ENCODE assay signal across 9 mouse cellular contexts in genomic region chr3:100359036-100359435, GRCm38 (mm10).
DNase-seq lines count a peak whose midpoint lies in the region; ATAC-seq and TF ChIP-seq lines count a peak whose summit lies in the region.
"Had no signal": no experiment of that assay in that cellular context is flagged by ENCODE, and none has a peak within 500 bp of the region (broad histone marks: within the 10 kb centered on the region; RNA-seq: fewer than 3 reads in every experiment).

No protein-coding gene starts in this region.

- H3K4me3 ChIP-seq in E14TG2a.4 (replicated peaks; ENCODE audit: low read length) = no peak overlapping the region
- 0 out of 2 replicates have a peak overlapping the region, but pooled peaks have one; percentile 17 for H3K4me3 ChIP-seq in forebrain, embryonic 13.5 days
- H3K4me3 ChIP-seq in hindbrain, embryonic 12.5 days = peak overlapping the region; percentile 12; the same call in 1 of the 2 replicates
- 0 out of 2 replicates have a peak overlapping the region, but pooled peaks have one; percentile 14 for H3K4me3 ChIP-seq in lung, embryonic 14.5 days (ENCODE audit: low read depth, low read length)

- peak; percentile 93 for ATAC-seq in forebrain, embryonic 13.5 days
- peak; percentile 79 for ATAC-seq in hindbrain, embryonic 12.5 days (ENCODE audit: low FRiP score)
- ATAC-seq in lung, embryonic 14.5 days (ENCODE audit: insufficient read depth) = peak; percentile 87

- no peaks in the 10 kb centered on the region for H3K4me1 ChIP-seq in E14TG2a.4 (replicated peaks; ENCODE audit: low read depth, low read length)
- peaks cover 2% of the 10 kb centered on the region; the same call in 1 of the 2 replicates for H3K4me1 ChIP-seq in forebrain, embryonic 13.5 days
- no peaks in the 10 kb centered on the region for H3K4me1 ChIP-seq in hindbrain, embryonic 12.5 days
- no peaks in the 10 kb centered on the region for H3K4me1 ChIP-seq in lung, embryonic 14.5 days (ENCODE audit: insufficient read depth)

- TF ChIP-seq POLR2A in brain, embryonic 14.5 days (IDR thresholded peaks at IDR 0.05; ENCODE audit: borderline replicate concordance, extremely low read depth, insufficient read depth, insufficient read length, poor library complexity, severe bottlenecking) = no peak

- H3K9me3 ChIP-seq in E14TG2a.4 (ENCODE audit: low read length) = no peaks in the 10 kb centered on the region
- no peaks in the 10 kb centered on the region for H3K9me3 ChIP-seq in forebrain, embryonic 13.5 days (replicated peaks)
- no peaks in the 10 kb centered on the region for H3K9me3 ChIP-seq in hindbrain, embryonic 12.5 days (replicated peaks)
- H3K9me3 ChIP-seq in lung, embryonic 14.5 days (ENCODE audit: low read depth, low read length) = no peaks in the 10 kb centered on the region

- H3K4me2 ChIP-seq in forebrain, embryonic 13.5 days = peak overlapping the region; percentile 51
- peak overlapping the region; percentile 47 for H3K4me2 ChIP-seq in hindbrain, embryonic 12.5 days (replicated peaks)
- H3K4me2 ChIP-seq in lung, embryonic 14.5 days = peak overlapping the region; percentile 53

- H3K27me3 ChIP-seq in E14TG2a.4 (ENCODE audit: insufficient read depth, low read length) = peaks cover 3% of the 10 kb centered on the region; the same call in 1 of the 2 replicates
- H3K27me3 ChIP-seq in forebrain, embryonic 13.5 days = no peaks in the 10 kb centered on the region
- no peaks in the 10 kb centered on the region for H3K27me3 ChIP-seq in hindbrain, embryonic 12.5 days
- no peaks in the 10 kb centered on the region for H3K27me3 ChIP-seq in lung, embryonic 14.5 days (ENCODE audit: insufficient read depth, low read length)

- peak; percentile 23 for TF ChIP-seq CTCF in E14TG2a.4 (conservative IDR thresholded peaks at IDR 0.05; ENCODE audit: low read length)
- TF ChIP-seq CTCF in brain, embryonic 14.5 days (IDR thresholded peaks at IDR 0.05; ENCODE audit: borderline replicate concordance, extremely low read depth, insufficient read depth, insufficient read length) = peak; percentile 64; the same call in 1 of the 2 replicates
- TF ChIP-seq CTCF in lung, embryonic 14.5 days (IDR thresholded peaks at IDR 0.05; ENCODE audit: low read depth) = peak; percentile 73

- H3K27ac ChIP-seq in forebrain, embryonic 13.5 days = no peak overlapping the region
- no peak overlapping the region for H3K27ac ChIP-seq in hindbrain, embryonic 12.5 days
- no peak overlapping the region for H3K27ac ChIP-seq in lung, embryonic 14.5 days (ENCODE audit: low read depth)
- H3K27ac ChIP-seq: macrophage had no signal

- 31% methylated on average over 8 of the region's 8 CpGs for WGBS in forebrain, embryonic 13.5 days
- WGBS in hindbrain, embryonic 12.5 days = 33% methylated on average over 8 of the region's 8 CpGs
- WGBS in lung, embryonic 14.5 days = 22% methylated on average over 8 of the region's 8 CpGs

- no peaks in the 10 kb centered on the region for H3K36me3 ChIP-seq in E14TG2a.4 (ENCODE audit: insufficient read depth, low read length)
- no peaks in the 10 kb centered on the region for H3K36me3 ChIP-seq in forebrain, embryonic 13.5 days (ENCODE audit: poor library complexity, severe bottlenecking)
- H3K36me3 ChIP-seq in hindbrain, embryonic 12.5 days = no peaks in the 10 kb centered on the region
- no peaks in the 10 kb centered on the region for H3K36me3 ChIP-seq in lung, embryonic 14.5 days (ENCODE audit: insufficient read depth)

- H3K9ac ChIP-seq in forebrain, embryonic 13.5 days = peak overlapping the region; percentile 30; the same call in 1 of the 2 replicates
- H3K9ac ChIP-seq in hindbrain, embryonic 12.5 days = peak overlapping the region; percentile 42; the same call in 1 of the 2 replicates
- H3K9ac ChIP-seq in lung, embryonic 14.5 days = no peak overlapping the region

- peak; percentile 87 for DNase-seq in brain, embryonic 14.5 days (ENCODE audit: low read depth)
- DNase-seq in layer of hippocampus, adult 9-11 months = peak; percentile 69
- DNase-seq in lung, embryonic 14.5 days = peak; percentile 81
- DNase-seq in ovary, adult 18-20 months (ENCODE audit: low spot score) = peak; percentile 13
- peak; percentile 83 for DNase-seq in thymus, postnatal 0 days (ENCODE audit: low spot score)

Comparison
In these comparisons a context has a peak if more than half of its experiments do, and no peak if none do; other contexts are left out.
1. CTCF ChIP-seq: peak in every context shown above with its lines; median percentile 73 in lung, embryonic 14.5 days; 64 in brain, embryonic 14.5 days; 23 in E14TG2a.4.
2. DNase-seq: peak in every context shown above with its lines; median percentile 87 in brain, embryonic 14.5 days; 83 in thymus, postnatal 0 days; 81 in lung, embryonic 14.5 days; 69 in layer of hippocampus, adult 9-11 months; 13 in ovary, adult 18-20 months.